Mouse (Mus musculus) embryonic fibroblast, embryonic 13.5 days (primary cell): Measurements from ENCODE around the gene Zranb3.
"Not testable (repeated sequence)": the region's sequence is repeated elsewhere in the genome, so short reads cannot be mapped to it uniquely, and the experiment has no call there.

Experiments used
- CTCF ChIP-seq: IDR thresholded peaks from 2 replicates; pipeline ENCODE4 v1.5.1; 2011; ENCODE audit warnings: mild to moderate bottlenecking, control low read depth, low read length, moderate library complexity, borderline replicate concordance; ENCODE audit not compliant: insufficient read depth
- POLR2A ChIP-seq: IDR thresholded peaks from 2 replicates; pipeline ENCODE4 v1.6.1; 2011; ENCODE audit warnings: low read depth, mild to moderate bottlenecking, control low read depth, low read length, moderate library complexity

DNA sequence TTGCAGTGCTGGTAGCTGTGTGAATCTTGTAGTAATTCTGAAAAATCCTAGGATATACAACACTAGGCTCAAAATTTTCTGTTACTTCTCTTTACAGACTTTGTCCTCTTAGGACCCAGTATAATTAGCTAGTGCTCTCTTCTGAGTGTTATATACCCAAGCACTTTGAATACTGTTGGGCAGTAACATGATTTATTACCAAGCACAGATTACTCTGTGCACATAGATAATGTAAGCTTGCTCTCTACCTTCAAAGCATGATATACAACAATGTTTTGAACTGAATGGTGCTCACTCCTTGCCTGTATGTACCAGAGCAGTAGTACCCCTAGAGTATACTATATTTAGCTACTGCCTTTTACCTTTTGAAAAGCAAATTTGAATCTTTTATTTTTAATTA, 33.4 kb upstream of the Zranb3 start:
- not testable (repeated sequence) for TF ChIP-seq CTCF, POLR2A
